Mouse (Mus musculus) urinary bladder, adult 18-20 months (tissue): ENCODE measurements around the gene Fars2.

Source experiments
- DNase-seq, 2 experiments: peaks; one replicate each; pipeline ENCODE4 v3.0.0; 2022; ENCODE audit warnings: low spot score in 2 of 2, mixed read lengths in 2 of 2

Fars2 gene

DNA sequence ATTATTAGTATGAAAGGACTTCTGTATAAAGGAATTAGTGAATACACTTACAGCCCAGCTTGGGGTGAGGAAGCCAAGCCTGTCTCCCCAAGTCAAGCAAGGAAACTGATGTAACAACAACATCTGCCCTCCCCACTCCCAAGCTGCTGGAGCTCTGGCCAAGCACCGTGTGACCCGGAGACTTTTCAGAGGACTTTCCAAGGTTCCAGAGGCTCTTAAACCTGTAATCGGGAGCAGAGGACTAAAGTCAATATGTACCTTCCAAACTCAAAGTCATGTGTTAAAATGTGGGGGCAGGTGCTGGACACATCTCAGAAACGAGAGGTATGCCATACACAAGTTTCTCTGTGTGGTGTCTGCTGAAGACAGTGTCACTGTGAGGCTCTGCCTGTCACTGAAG lies 566.4 kb downstream of the Fars2 start:
- no peak for DNase-seq

- peak; percentile 17 to 45 for DNase-seq
Measured at GRCm38 (mm10) chr13:36695516-36696201, 578.4 kb downstream of the Fars2 start.

DNA sequence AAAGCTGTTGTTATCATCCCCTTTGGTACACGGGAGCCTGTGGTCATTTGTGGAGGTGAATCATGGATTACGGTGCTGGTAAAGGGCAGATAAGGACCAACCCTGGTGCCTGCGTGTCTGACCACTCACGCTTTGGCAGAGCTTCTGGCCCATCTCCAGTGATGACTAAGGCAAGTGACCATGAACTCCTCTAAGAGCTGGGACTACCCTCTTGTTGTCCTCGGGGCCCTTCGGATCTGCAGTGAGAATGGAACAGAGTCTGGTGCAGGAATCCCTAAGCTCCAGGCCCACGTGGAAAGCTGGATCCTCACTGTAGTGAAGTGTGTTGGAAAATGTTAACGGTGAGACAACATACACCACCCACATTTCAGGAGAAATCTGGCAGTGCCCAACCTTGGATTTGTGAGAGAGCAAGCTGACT lies 579.1 kb downstream of the Fars2 start:
- peak; percentile 28 to 63 for DNase-seq

- no peak for DNase-seq
Measured at GRCm38 (mm10) chr13:36707088-36707690, 590.0 kb downstream of the Fars2 start.

DNA sequence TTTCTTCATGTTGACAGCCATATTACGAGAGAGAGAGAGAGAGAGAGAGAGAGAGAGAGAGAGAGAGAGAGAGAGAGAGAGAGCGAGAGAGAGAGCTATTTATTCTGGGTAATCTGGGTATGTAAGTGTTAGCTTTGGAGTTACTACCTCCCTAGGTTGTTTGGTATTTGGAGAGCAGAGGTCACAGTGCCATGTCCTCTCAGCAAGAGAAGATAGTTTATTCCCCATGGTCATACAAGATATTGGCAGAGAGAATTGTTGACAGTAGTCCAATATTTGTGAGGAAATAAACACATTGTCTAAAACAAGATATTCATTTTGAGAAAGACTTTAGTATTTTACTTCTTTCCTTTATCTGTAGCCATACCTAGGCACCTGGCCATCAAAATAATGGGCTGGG lies 596.9 kb downstream of the Fars2 start:
- no peak for DNase-seq

- no peak for DNase-seq
Measured at GRCm38 (mm10) chr13:36716708-36717107, 599.5 kb downstream of the Fars2 start.

DNA sequence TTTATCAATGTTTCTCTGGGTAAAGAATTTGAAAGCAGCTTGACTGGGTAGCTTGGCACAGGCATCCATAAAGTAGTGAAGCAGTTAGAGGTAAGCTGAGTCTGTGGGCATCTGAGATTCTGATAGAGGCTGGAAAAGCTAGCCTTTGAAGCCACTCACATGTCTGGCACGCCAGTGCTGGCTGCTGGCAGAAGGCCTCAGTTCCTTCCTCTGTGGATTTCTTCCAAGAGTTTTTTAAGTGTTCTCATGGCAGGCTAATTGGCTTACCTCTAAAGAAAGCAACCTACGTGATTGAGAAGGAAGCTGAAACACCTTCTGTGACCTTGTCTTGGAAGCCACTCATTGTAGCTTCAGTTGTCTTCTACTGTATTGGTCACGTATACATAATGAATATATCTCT lies 600.2 kb downstream of the Fars2 start:
- no peak for DNase-seq

- DNase-seq: no peak
Measured at GRCm38 (mm10) chr13:36720297-36721017, 603.2 kb downstream of the Fars2 start.

GRCm38 (mm10) chr13:36722309-36722708 lies 605.1 kb downstream of the Fars2 start:
- no peak for DNase-seq

DNA sequence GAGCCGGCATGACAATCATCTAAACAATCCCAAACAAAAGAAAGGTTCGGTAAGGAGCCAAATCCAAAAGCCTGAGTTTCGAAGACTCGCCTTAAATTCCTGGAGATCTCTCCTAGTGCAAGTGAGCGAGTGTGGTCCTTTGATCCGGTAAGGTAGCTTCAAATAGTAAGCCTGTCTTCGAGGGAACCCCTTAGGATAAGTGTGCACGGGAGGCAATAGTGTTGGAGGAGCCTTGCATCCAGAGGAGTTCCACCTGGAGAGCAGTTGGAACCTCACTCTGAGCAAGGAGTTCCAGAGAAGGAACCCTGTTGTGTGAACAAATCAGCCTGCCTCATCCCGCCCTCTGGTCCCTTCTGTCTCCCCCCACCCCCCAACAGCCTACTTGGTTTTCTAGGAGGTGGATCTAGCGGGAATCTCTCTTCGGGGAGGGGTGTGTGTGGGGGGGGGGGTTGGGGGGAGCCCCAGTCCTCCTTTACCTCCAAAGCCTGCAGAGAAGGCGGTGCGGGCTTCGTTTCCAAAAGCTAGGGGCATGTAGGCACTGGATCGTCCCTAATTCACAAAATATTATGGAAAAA lies 606.6 kb downstream of the Fars2 start:
- DNase-seq: no peak

GRCm38 (mm10) chr13:36724533-36725470 lies 607.6 kb downstream of the Fars2 start:
- DNase-seq: peak in 1 of 2 experiments; percentile 50

DNA sequence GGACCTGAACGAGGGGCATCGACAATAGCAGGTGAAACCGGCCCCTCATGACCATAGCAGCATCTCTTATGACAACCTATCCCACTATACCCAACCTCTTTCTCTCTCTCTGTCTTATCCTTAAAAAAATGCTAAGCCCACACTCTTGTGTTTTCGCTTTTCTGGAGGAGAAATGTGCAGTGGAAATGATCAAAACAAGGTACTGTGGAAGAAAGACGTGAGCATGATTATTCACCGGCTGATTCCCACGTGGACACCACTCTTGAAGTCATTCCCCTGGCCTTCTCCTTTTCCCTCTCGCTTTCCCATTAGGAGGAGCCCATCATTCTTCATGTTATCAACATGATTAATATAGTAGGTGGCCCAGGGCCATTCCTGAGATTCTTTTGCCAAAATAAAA lies 608.7 kb downstream of the Fars2 start:
- no peak for DNase-seq

DNA sequence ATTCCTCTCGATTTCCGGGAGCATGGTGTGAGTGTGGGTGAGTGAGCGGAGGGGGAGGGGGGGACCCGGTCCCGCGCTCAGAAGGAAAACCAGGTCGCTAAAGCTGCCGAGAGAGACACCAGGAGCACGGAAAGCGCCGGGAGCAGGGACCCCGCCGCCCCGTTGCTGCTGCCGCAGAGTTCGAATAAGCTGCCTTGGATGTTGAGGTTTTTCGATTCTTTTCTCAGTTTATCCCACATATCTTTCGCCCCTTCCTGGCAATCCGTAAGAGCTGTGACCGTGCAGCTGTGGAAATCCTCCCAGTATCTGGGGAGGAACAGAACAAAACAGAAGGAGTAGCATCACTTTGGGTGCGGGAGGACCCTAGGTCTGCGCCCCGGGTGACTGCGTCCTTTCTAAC lies 609.3 kb downstream of the Fars2 start:
- no peak for DNase-seq

DNA sequence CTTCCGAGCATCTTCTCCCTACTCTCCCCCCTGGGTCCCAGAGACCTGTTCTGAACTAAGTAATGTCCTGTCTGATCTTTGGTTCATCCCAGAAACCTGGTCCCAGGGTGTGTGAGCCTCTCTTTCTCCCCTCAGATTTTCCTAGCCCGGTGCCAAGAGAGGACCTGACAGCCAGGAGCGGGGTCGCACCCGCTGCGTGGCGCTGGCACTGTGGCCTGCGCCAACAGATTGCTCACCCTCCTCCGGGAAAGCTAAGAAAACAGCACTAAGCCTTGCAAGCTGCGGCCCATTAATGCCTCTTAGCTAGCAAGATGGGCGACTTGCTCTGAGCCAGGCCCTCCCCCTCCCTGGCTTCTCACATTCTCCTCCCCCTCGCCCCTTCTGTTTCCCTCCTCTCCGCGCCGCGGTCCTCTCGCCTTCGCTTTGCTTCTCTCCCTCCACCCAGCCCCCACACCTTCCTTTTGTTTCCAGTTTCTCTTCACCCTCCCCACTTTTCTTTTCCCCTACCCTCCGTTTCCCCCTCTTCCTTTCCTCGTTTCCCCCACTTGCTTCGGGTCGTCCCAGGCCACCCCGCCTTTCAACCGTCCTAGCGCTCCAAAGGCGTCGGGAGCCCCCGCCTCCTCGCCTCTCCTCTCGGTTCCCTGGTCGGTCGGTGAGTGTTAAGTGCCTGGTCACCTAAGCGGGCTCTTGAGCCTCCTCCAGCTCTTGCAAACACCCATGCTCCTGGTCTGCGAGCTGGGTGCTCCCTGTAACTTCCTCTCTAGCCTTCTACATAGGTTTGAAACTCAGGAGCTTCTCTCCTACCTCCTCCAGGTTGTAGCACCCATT lies 610.0 kb downstream of the Fars2 start:
- DNase-seq: no peak

- no peak for DNase-seq
Measured at GRCm38 (mm10) chr13:36727779-36728470, 610.7 kb downstream of the Fars2 start.

- DNase-seq: no peak
Measured at GRCm38 (mm10) chr13:36728509-36728908, 611.3 kb downstream of the Fars2 start.

DNA sequence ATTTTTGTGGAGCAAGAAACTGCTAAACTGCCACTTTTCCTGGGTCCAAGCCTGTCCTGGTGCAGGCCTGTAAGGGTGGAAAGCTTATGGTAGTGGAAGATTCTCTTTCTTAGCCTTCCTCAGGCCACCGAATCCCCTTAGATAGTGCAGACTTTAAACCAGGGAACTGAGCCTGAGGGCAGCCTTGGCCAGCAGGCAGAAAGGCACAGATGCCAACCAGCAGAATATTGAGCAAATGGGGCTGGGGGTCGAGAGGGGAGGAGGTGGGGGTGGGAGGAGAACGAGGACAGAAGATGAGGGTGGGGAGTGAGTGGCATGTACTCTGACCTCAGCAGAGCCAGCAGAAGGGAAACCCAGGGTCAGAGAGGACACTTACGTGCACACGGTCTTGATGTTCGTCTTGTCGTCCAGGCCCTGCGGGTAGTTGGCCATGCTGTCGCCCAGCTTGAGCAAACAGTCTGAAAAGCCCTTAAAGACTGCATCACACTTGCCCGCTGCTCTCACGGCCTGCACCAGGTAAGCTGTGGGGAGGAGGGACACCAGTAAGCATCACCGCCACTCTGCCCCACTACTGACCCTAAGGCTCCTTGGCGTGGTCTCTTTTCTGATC lies 612.6 kb downstream of the Fars2 start:
- DNase-seq: no peak

DNA sequence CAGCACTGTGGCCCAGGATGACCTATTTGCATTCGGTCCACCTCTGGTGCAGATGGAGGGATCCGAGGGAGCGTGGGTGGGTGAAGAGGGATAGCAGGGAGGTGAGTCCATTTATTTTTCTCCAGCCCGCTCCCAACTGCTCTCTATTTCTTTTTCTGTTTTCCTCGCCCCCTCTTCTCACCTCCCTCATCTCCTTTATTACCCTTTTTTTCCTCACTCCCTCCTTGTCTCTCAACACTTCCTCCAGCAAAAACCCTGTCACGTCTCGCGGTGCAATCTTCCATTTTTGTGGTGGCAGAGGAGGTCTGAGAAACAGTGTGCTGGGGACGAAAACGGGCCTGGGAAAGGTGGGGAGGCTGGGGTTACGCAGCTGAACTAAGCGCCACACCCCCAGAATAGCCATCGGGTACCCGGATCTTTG lies 613.1 kb downstream of the Fars2 start:
- DNase-seq: no peak
